In genomic region chr8:94384166-94384565, GRCm38 (mm10) we compare ENCODE assay signal across 22 mouse cellular contexts. TPM values are rescaled to one million over a fixed set of nuclear protein-coding genes. Genes with fewer than 3 reads are reported as not detected.
"Had no signal": no experiment of that assay in that cellular context is flagged by ENCODE, and none has a peak within 500 bp of the region (broad histone marks: within the 10 kb centered on the region; RNA-seq: fewer than 3 reads in every experiment).

No protein-coding gene starts in this region.

- H3K27ac ChIP-seq: kidney, postnatal 0 days; layer of hippocampus, adult 2 months; limb, embryonic 10.5 days; limb, embryonic 13.5 days; midbrain, embryonic 10.5 days; midbrain, embryonic 13.5 days; neural tube, embryonic 13.5 days had no signal

- DNase-seq: kidney, adult 2 months; kidney, postnatal 25 days; layer of hippocampus, adult 9-11 months; lung, embryonic 14.5 days; lung, postnatal 36 days; retina, postnatal 1 day; right cerebral cortex, postnatal 25 days; thymus, postnatal 36 days had no signal

- H3K36me3 ChIP-seq: limb, embryonic 13.5 days; midbrain, embryonic 13.5 days had no signal

- H3K4me2 ChIP-seq: limb, embryonic 13.5 days; lung, embryonic 14.5 days; midbrain, embryonic 13.5 days; neural tube, embryonic 13.5 days had no signal

- H3K9ac ChIP-seq: limb, embryonic 13.5 days; lung, embryonic 14.5 days; midbrain, embryonic 13.5 days; neural tube, embryonic 13.5 days had no signal

- H3K4me3 ChIP-seq: layer of hippocampus, adult 2 months; limb, embryonic 10.5 days; limb, embryonic 13.5 days; megakaryocyte, embryonic 14.5 days; midbrain, embryonic 10.5 days; midbrain, embryonic 13.5 days; myocyte; neural tube, embryonic 13.5 days had no signal

- ATAC-seq: inflammation-experienced regulatory T-cells, adult 6 months; intestine, postnatal 0 days; lung, postnatal 0 days; midbrain, embryonic 13.5 days; midbrain, embryonic 16.5 days had no signal

- H3K9me3 ChIP-seq: limb, embryonic 10.5 days; megakaryocyte, embryonic 14.5 days; midbrain, embryonic 10.5 days; midbrain, embryonic 13.5 days; neural tube, embryonic 13.5 days had no signal

- H3K27me3 ChIP-seq: limb, embryonic 13.5 days; megakaryocyte, embryonic 14.5 days; midbrain, embryonic 13.5 days; neural tube, embryonic 13.5 days had no signal

RNA-seq across cellular contexts. Expression of gene Nlrc5, which starts 50.0 kb away (rescaled TPM):
- polyA plus RNA-seq: limb, embryonic 10.5 days had no signal

RNA-seq across cellular contexts. Expression of gene Slc12a3, which starts 55.2 kb away (rescaled TPM):
- total RNA-seq: monocyte, adult 5-6 weeks had no signal
- polyA plus RNA-seq: limb, embryonic 10.5 days; limb, embryonic 13.5 days; lung, embryonic 14.5 days; midbrain, embryonic 10.5 days; midbrain, embryonic 16.5 days had no signal
